Mouse (Mus musculus) R1 (cell line): ENCODE results near the gene Cdk5r1.
"Not testable (repeated sequence)": the region's sequence is repeated elsewhere in the genome, so short reads cannot be mapped to it uniquely, and the experiment has no call there.

Experiments
- DNase-seq: peaks from one replicate; pipeline ENCODE4 v3.0.0-alpha.2; 2018; ENCODE audit warnings: low read depth, low spot score

Cdk5r1 gene

GRCm38 (mm10) chr11:80476222-80477189 is at the start of gene Cdk5r1:
Cdk5r1 (plus strand) TSS chr11:80477023.
- peak; percentile 80 for DNase-seq

GRCm38 (mm10) chr11:80428381-80429008 is 48.3 kb upstream of the Cdk5r1 start, which contains the start of gene Psmd11:
Psmd11 (plus strand) TSS chr11:80428615.
- DNase-seq, result peak; percentile 97

GRCm38 (mm10) chr11:80429009-80429475 is 47.8 kb upstream of the Cdk5r1 start:
- DNase-seq, result peak; percentile 69

- no peak for DNase-seq
These were observed 47.2 kb upstream of the Cdk5r1 start for GRCm38 (mm10) chr11:80429500-80430166.

GRCm38 (mm10) chr11:80430366-80430910 is 46.4 kb upstream of the Cdk5r1 start:
- no peak for DNase-seq

GRCm38 (mm10) chr11:80446916-80447315 is 29.9 kb upstream of the Cdk5r1 start:
- DNase-seq, result no peak

GRCm38 (mm10) chr11:80449859-80450258 is 27.0 kb upstream of the Cdk5r1 start:
- no peak for DNase-seq

- DNase-seq, result no peak
These were observed 24.6 kb upstream of the Cdk5r1 start for GRCm38 (mm10) chr11:80452242-80452641.

GRCm38 (mm10) chr11:80453198-80453597 is 23.6 kb upstream of the Cdk5r1 start:
- no peak for DNase-seq

GRCm38 (mm10) chr11:80463605-80464130 is 13.2 kb upstream of the Cdk5r1 start:
- DNase-seq, result not testable (repeated sequence)

- no peak for DNase-seq
These were observed 4.8 kb upstream of the Cdk5r1 start for GRCm38 (mm10) chr11:80471836-80472605.

GRCm38 (mm10) chr11:80474175-80474691 is 2.6 kb upstream of the Cdk5r1 start:
- DNase-seq, result peak; percentile 22

- DNase-seq, result no peak
These were observed 2.0 kb upstream of the Cdk5r1 start for GRCm38 (mm10) chr11:80474846-80475245.

- DNase-seq, result no peak
These were observed 1.3 kb upstream of the Cdk5r1 start for GRCm38 (mm10) chr11:80475544-80475943.

GRCm38 (mm10) chr11:80477341-80478199 is 747 bp downstream of the Cdk5r1 start:
- DNase-seq, result peak; percentile 52

- no peak for DNase-seq
These were observed 2.0 kb downstream of the Cdk5r1 start for GRCm38 (mm10) chr11:80478694-80479412.

GRCm38 (mm10) chr11:80479425-80479824 is 2.6 kb downstream of the Cdk5r1 start:
- no peak for DNase-seq
